Mouse (Mus musculus): ENCODE measurements at regions not wholly inside any gene's neighbourhood (a gene's known extent, or its start where the extent isn't known, plus 50 kb on each side); places are given as distances from the start of the nearest gene placed in this dataset.

GRCm38 (mm10) chr11:48525517-48525916, 274.6 kb upstream of the Rack1 start:
- no peak overlapping the region for H3K4me3 ChIP-seq
- H3K36me3 ChIP-seq (replicated peaks): no peaks in the 10 kb centered on the region
- no peaks in the 10 kb centered on the region for H3K9me3 ChIP-seq
- no peaks in the 10 kb centered on the region for H3K4me1 ChIP-seq
- 84% methylated on average over 5 of the region's 5 CpGs for WGBS
- no peak overlapping the region for H3K27ac ChIP-seq
- H3K27me3 ChIP-seq (ENCODE audit: poor library complexity, severe bottlenecking): no peaks in the 10 kb centered on the region
- DNase-seq (ENCODE audit: extremely low spot score, low spot score): no peak

- Histone ChIP-seq H3K4me3 (no peak overlapping the region), H3K36me3 (replicated peaks) (no peaks in the 10 kb centered on the region), H3K27me3 (ENCODE audit: poor library complexity, severe bottlenecking) (peaks cover 34% of the 10 kb centered on the region), H3K9me3 (no peaks in the 10 kb centered on the region), H3K4me1 (peaks cover 11% of the 10 kb centered on the region), H3K27ac (no peak overlapping the region)
- WGBS: 87% methylated on average over 3 of the region's 3 CpGs
- no peak for DNase-seq (ENCODE audit: extremely low spot score, low spot score)
Measured at GRCm38 (mm10) chr11:48506886-48507285, 293.2 kb upstream of the Rack1 start.

- DNase-seq (ENCODE audit: extremely low spot score, low spot score): peak; percentile 28
- Histone ChIP-seq H3K27me3 (ENCODE audit: poor library complexity, severe bottlenecking) (peaks cover 54% of the 10 kb centered on the region), H3K36me3 (replicated peaks) (no peaks in the 10 kb centered on the region), H3K4me1 (peaks cover 13% of the 10 kb centered on the region), H3K4me3 (no peak overlapping the region), H3K9me3 (no peaks in the 10 kb centered on the region), H3K27ac (no peak overlapping the region)
- WGBS: 20% methylated on average over 10 of the region's 10 CpGs
Measured at GRCm38 (mm10) chr11:48502011-48502806, 297.9 kb upstream of the Rack1 start.

GRCm38 (mm10) chr11:48499057-48499456, 301.1 kb upstream of the Rack1 start:
- H3K4me3 ChIP-seq: no peak overlapping the region
- no peak for DNase-seq (ENCODE audit: extremely low spot score, low spot score)
- peaks cover 29% of the 10 kb centered on the region for H3K27me3 ChIP-seq (ENCODE audit: poor library complexity, severe bottlenecking)
- H3K4me1 ChIP-seq: peaks cover 13% of the 10 kb centered on the region
- no peak overlapping the region for H3K27ac ChIP-seq
- no peaks in the 10 kb centered on the region for H3K9me3 ChIP-seq
- 90% methylated on average over 1 of the region's 1 CpGs for whole genome bisulfite sequencing
- no peaks in the 10 kb centered on the region for H3K36me3 ChIP-seq (replicated peaks)

- H3K27me3 ChIP-seq (ENCODE audit: poor library complexity, severe bottlenecking): no peaks in the 10 kb centered on the region
- H3K36me3 ChIP-seq (replicated peaks): no peaks in the 10 kb centered on the region
- WGBS: 78% methylated on average over 1 of the region's 1 CpGs
- no peaks in the 10 kb centered on the region for H3K4me1 ChIP-seq
- H3K9me3 ChIP-seq: no peaks in the 10 kb centered on the region
- no peak overlapping the region for H3K4me3 ChIP-seq
- no peak for DNase-seq (ENCODE audit: extremely low spot score, low spot score)
- H3K27ac ChIP-seq: no peak overlapping the region
Measured at GRCm38 (mm10) chr11:48488308-48488707, 311.8 kb upstream of the Rack1 start.

GRCm38 (mm10) chr11:48464036-48464435, 336.1 kb upstream of the Rack1 start:
- Histone ChIP-seq H3K4me1 (no peaks in the 10 kb centered on the region), H3K9me3 (no peaks in the 10 kb centered on the region), H3K27me3 (ENCODE audit: poor library complexity, severe bottlenecking) (no peaks in the 10 kb centered on the region), H3K36me3 (replicated peaks) (no peaks in the 10 kb centered on the region), H3K4me3 (no peak overlapping the region), H3K27ac (no peak overlapping the region)
- WGBS: 82% methylated on average over 4 of the region's 4 CpGs
- no peak for DNase-seq (ENCODE audit: extremely low spot score, low spot score)

- H3K27me3 ChIP-seq (ENCODE audit: poor library complexity, severe bottlenecking): no peaks in the 10 kb centered on the region
- H3K4me1 ChIP-seq: no peaks in the 10 kb centered on the region
- no peaks in the 10 kb centered on the region for H3K36me3 ChIP-seq (replicated peaks)
- no peak overlapping the region for H3K4me3 ChIP-seq
- 91% methylated on average over 1 of the region's 1 CpGs for WGBS
- no peak for DNase-seq (ENCODE audit: extremely low spot score, low spot score)
- H3K27ac ChIP-seq: no peak overlapping the region
- no peaks in the 10 kb centered on the region for H3K9me3 ChIP-seq
Measured at GRCm38 (mm10) chr11:48449883-48450282, 350.2 kb upstream of the Rack1 start.

GRCm38 (mm10) chr11:48442534-48443254, 357.4 kb upstream of the Rack1 start:
- Histone ChIP-seq H3K9me3 (no peaks in the 10 kb centered on the region), H3K4me1 (0 out of 2 replicates have a peak, but pooled peaks cover 8% of the 10 kb centered on the region), H3K36me3 (replicated peaks) (no peaks in the 10 kb centered on the region), H3K4me3 (no peak overlapping the region), H3K27me3 (ENCODE audit: poor library complexity, severe bottlenecking) (no peaks in the 10 kb centered on the region), H3K27ac (no peak overlapping the region)
- 66% methylated on average over 5 of the region's 5 CpGs for WGBS
- no peak for DNase-seq (ENCODE audit: extremely low spot score, low spot score)

- Histone ChIP-seq H3K27me3 (ENCODE audit: poor library complexity, severe bottlenecking) (no peaks in the 10 kb centered on the region), H3K9me3 (no peaks in the 10 kb centered on the region), H3K4me1 (no peaks in the 10 kb centered on the region), H3K27ac (no peak overlapping the region), H3K4me3 (no peak overlapping the region), H3K36me3 (replicated peaks) (no peaks in the 10 kb centered on the region)
- DNase-seq (ENCODE audit: extremely low spot score, low spot score): no peak
- 94% methylated on average over 3 of the region's 3 CpGs for WGBS
Measured at GRCm38 (mm10) chr11:48436712-48437111, 363.4 kb upstream of the Rack1 start.

GRCm38 (mm10) chr11:48431316-48431715, 368.8 kb upstream of the Rack1 start:
- H3K4me3 ChIP-seq: no peak overlapping the region
- H3K36me3 ChIP-seq (replicated peaks): no peaks in the 10 kb centered on the region
- H3K27ac ChIP-seq: no peak overlapping the region
- no peak for DNase-seq (ENCODE audit: extremely low spot score, low spot score)
- H3K27me3 ChIP-seq (ENCODE audit: poor library complexity, severe bottlenecking): no peaks in the 10 kb centered on the region
- peaks cover 7% of the 10 kb centered on the region; the same call in 1 of the 2 replicates for H3K4me1 ChIP-seq
- H3K9me3 ChIP-seq: no peaks in the 10 kb centered on the region

GRCm38 (mm10) chr11:48427423-48427822, 372.7 kb upstream of the Rack1 start:
- 83% methylated on average over 2 of the region's 2 CpGs for WGBS
- DNase-seq (ENCODE audit: extremely low spot score, low spot score): no peak
- no peaks in the 10 kb centered on the region for H3K36me3 ChIP-seq (replicated peaks)

GRCm38 (mm10) chr11:48426446-48426845, 373.7 kb upstream of the Rack1 start:
- DNase-seq (ENCODE audit: extremely low spot score, low spot score): no peak
- no peaks in the 10 kb centered on the region for H3K9me3 ChIP-seq
- no peaks in the 10 kb centered on the region for H3K27me3 ChIP-seq (ENCODE audit: poor library complexity, severe bottlenecking)
- no peak overlapping the region for H3K27ac ChIP-seq
- no peaks in the 10 kb centered on the region for H3K36me3 ChIP-seq (replicated peaks)
- H3K4me3 ChIP-seq: no peak overlapping the region
- 81% methylated on average over 1 of the region's 1 CpGs for WGBS
- peaks cover 7% of the 10 kb centered on the region; the same call in 1 of the 2 replicates for H3K4me1 ChIP-seq

More at GRCm38 (mm10) chr11:48427423-48427822, 372.7 kb upstream of the Rack1 start:
- no peaks in the 10 kb centered on the region for H3K27me3 ChIP-seq (ENCODE audit: poor library complexity, severe bottlenecking)
- H3K27ac ChIP-seq: no peak overlapping the region
- H3K9me3 ChIP-seq: no peaks in the 10 kb centered on the region
- H3K4me1 ChIP-seq: peaks cover 7% of the 10 kb centered on the region; the same call in 1 of the 2 replicates
- H3K4me3 ChIP-seq: no peak overlapping the region

GRCm38 (mm10) chr11:48418066-48418756, 381.9 kb upstream of the Rack1 start:
- DNase-seq (ENCODE audit: extremely low spot score, low spot score): no peak
- H3K27me3 ChIP-seq (ENCODE audit: poor library complexity, severe bottlenecking): no peaks in the 10 kb centered on the region
- H3K9me3 ChIP-seq: no peaks in the 10 kb centered on the region
- H3K27ac ChIP-seq: no peak overlapping the region
- no peaks in the 10 kb centered on the region for H3K36me3 ChIP-seq (replicated peaks)
- no peak overlapping the region for H3K4me3 ChIP-seq
- WGBS: 76% methylated on average over 6 of the region's 6 CpGs
- H3K4me1 ChIP-seq: peaks cover 3% of the 10 kb centered on the region; the same call in 1 of the 2 replicates
